Mouse (Mus musculus) macrophage (primary cell): ENCODE measurements around the gene Abhd8. TPM values are rescaled to one million over a fixed set of nuclear protein-coding genes. Genes with fewer than 3 reads are reported as not detected.

Source experiments
- polyA plus RNA-seq: library from polyadenylated mRNA; stranded (reverse); fragments of 250-400 nt; gene quantifications from 3 replicates; pipeline ENCODE4 v1.2.4, GENCODE M21; 2018; ENCODE audit warnings: inconsistent platforms

Abhd8 gene
- polyA plus RNA-seq, 1 experiment from 2014 or later: 3.6 TPM

Other genes starting within 250 kb of the Abhd8 start
- gene Myo9b, start 190.9 kb downstream of the Abhd8 start, polyA plus RNA-seq: 89.8 to 105 TPM (median 97.3 TPM) in 3 replicates
- 38.3 to 72.4 TPM (median 41.3 TPM) in 3 replicates for gene Haus8, start 190.7 kb downstream of the Abhd8 start, polyA plus RNA-seq
- 88.4 to 157 TPM (median 128 TPM) in 3 replicates for gene Use1, start 96.8 kb downstream of the Abhd8 start, polyA plus RNA-seq
- gene Ocel1, start 92.4 kb downstream of the Abhd8 start, polyA plus RNA-seq: 10.2 to 15.8 TPM (median 13.3 TPM) in 3 replicates
- 3.7 to 12.5 TPM (median 11.6 TPM) in 3 replicates for gene Nr2f6, start 81.7 kb downstream of the Abhd8 start, polyA plus RNA-seq
- gene Ushbp1, start 67.9 kb downstream of the Abhd8 start, polyA plus RNA-seq: not detected in 3 replicates
- gene Babam1, start 66.8 kb downstream of the Abhd8 start, polyA plus RNA-seq: 69.5 to 91.2 TPM (median 74.0 TPM) in 3 replicates
- gene Ankle1, start 57.6 kb downstream of the Abhd8 start, polyA plus RNA-seq: 0.33 to 1.1 TPM in 2 of 3 replicates, not detected in the other
- gene Mrpl34, start 1.3 kb upstream of the Abhd8 start, polyA plus RNA-seq: 46.4 to 67.5 TPM (median 63.1 TPM) in 3 replicates
- gene Dda1, start 5.5 kb upstream of the Abhd8 start, polyA plus RNA-seq: 36.3 to 50.7 TPM (median 38.5 TPM) in 3 replicates
- gene Ano8, start 22.3 kb upstream of the Abhd8 start, polyA plus RNA-seq: 3.4 to 7.2 TPM (median 6.4 TPM) in 3 replicates
- 4.0 to 12.7 TPM (median 11.4 TPM) in 3 replicates for gene Gtpbp3, start 24.4 kb upstream of the Abhd8 start, polyA plus RNA-seq
- 0.28 to 0.96 TPM in 2 of 3 replicates, not detected in the other for gene Plvap, start 48.1 kb upstream of the Abhd8 start, polyA plus RNA-seq
- 0.12 to 0.17 TPM in 2 of 3 replicates, not detected in the other for gene Ccdc194, start 62.1 kb upstream of the Abhd8 start, polyA plus RNA-seq
- 155 to 1,074 TPM (median 938 TPM) in 3 replicates for gene Bst2, start 73.8 kb upstream of the Abhd8 start, polyA plus RNA-seq
- gene Mvb12a, start 79.3 kb upstream of the Abhd8 start, polyA plus RNA-seq: 30.1 to 92.7 TPM (median 76.2 TPM) in 3 replicates
- gene Tmem221, start 95.2 kb upstream of the Abhd8 start, polyA plus RNA-seq: 3.2 to 9.9 TPM (median 8.7 TPM) in 3 replicates
- not detected in 3 replicates for gene Nxnl1, start 102.9 kb upstream of the Abhd8 start, polyA plus RNA-seq
- 59.7 to 109 TPM (median 64.8 TPM) in 3 replicates for gene Slc27a1, start 105.2 kb upstream of the Abhd8 start, polyA plus RNA-seq
- gene Pgls, start 128.5 kb upstream of the Abhd8 start, polyA plus RNA-seq: 36.7 to 133 TPM (median 114 TPM) in 3 replicates
- 0.53 to 1.2 TPM (median 0.94 TPM) in 3 replicates for gene Fam129c, start 134.0 kb upstream of the Abhd8 start, polyA plus RNA-seq
- gene Colgalt1, start 147.3 kb upstream of the Abhd8 start, polyA plus RNA-seq: 108 to 170 TPM (median 143 TPM) in 3 replicates
- 0.98 to 1.4 TPM (median 1.4 TPM) in 3 replicates for gene Unc13a, start 208.1 kb upstream of the Abhd8 start, polyA plus RNA-seq
- gene Jak3, start 212.6 kb upstream of the Abhd8 start, polyA plus RNA-seq: 10.8 to 16.4 TPM (median 11.3 TPM) in 3 replicates
- gene Insl3, start 225.6 kb upstream of the Abhd8 start, polyA plus RNA-seq: 0.64 to 0.95 TPM (median 0.93 TPM) in 3 replicates
- 13.1 to 16.5 TPM (median 14.2 TPM) in 3 replicates for gene B3gnt3, start 238.1 kb upstream of the Abhd8 start, polyA plus RNA-seq